Mouse (Mus musculus): Measurements from ENCODE around the gene Gm20604.

Gene Gm20604

GRCm38 (mm10) chr12:102706833-102707463 is 51.5 kb downstream of the Gm20604 start:
- DNase-seq (ENCODE audit: low spot score): no peak

GRCm38 (mm10) chr12:102705906-102706640 is 52.4 kb downstream of the Gm20604 start:
- DNase-seq (ENCODE audit: low spot score): no peak

- peak; percentile 74 for DNase-seq (ENCODE audit: low spot score)
Observed at GRCm38 (mm10) chr12:102705216-102705871, 53.1 kb downstream of the Gm20604 start.

- peak; percentile 58 for DNase-seq (ENCODE audit: low spot score)
Observed at GRCm38 (mm10) chr12:102704457-102705198, 53.8 kb downstream of the Gm20604 start, which contains the start of gene Itpk1. Gene Itpk1 (minus strand): TSS chr12:102704930.

GRCm38 (mm10) chr12:102703921-102704408 is 54.5 kb downstream of the Gm20604 start:
- DNase-seq (ENCODE audit: low spot score): no peak

- no peak for DNase-seq (ENCODE audit: low spot score)
Observed at GRCm38 (mm10) chr12:102703441-102703840, 55.0 kb downstream of the Gm20604 start.

- peak; percentile 40 for DNase-seq (ENCODE audit: low spot score)
Observed at GRCm38 (mm10) chr12:102703111-102703412, 55.4 kb downstream of the Gm20604 start.

GRCm38 (mm10) chr12:102702356-102703110 is 55.9 kb downstream of the Gm20604 start:
- peak; percentile 82 for DNase-seq (ENCODE audit: low spot score)

GRCm38 (mm10) chr12:102701691-102702207 is 56.7 kb downstream of the Gm20604 start:
- DNase-seq (ENCODE audit: low spot score): no peak

- DNase-seq (ENCODE audit: low spot score): no peak
Observed at GRCm38 (mm10) chr12:102700453-102700852, 58.0 kb downstream of the Gm20604 start.

GRCm38 (mm10) chr12:102699156-102699555 is 59.3 kb downstream of the Gm20604 start:
- no peak for DNase-seq (ENCODE audit: low spot score)

GRCm38 (mm10) chr12:102698089-102698684 is 60.3 kb downstream of the Gm20604 start:
- peak; percentile 44 for DNase-seq (ENCODE audit: low spot score)

GRCm38 (mm10) chr12:102697381-102697780 is 61.1 kb downstream of the Gm20604 start:
- no peak for DNase-seq (ENCODE audit: low spot score)

GRCm38 (mm10) chr12:102696635-102697354 is 61.7 kb downstream of the Gm20604 start:
- DNase-seq (ENCODE audit: low spot score): no peak

GRCm38 (mm10) chr12:102695369-102696239 is 62.9 kb downstream of the Gm20604 start:
- DNase-seq (ENCODE audit: low spot score): no peak

GRCm38 (mm10) chr12:102691761-102692160 is 66.7 kb downstream of the Gm20604 start:
- DNase-seq (ENCODE audit: low spot score): no peak

Measured in embryo, embryonic 10 days (tissue).